Mouse (Mus musculus): Measurements from ENCODE around the gene Upk3a. TPM values are rescaled to one million over a fixed set of nuclear protein-coding genes. Genes with fewer than 3 reads are reported as not detected.

Upk3a gene
- total and polyA plus RNA-seq, 2 experiments from 2014 or later = 125 TPM; not detected in 1

DNA sequence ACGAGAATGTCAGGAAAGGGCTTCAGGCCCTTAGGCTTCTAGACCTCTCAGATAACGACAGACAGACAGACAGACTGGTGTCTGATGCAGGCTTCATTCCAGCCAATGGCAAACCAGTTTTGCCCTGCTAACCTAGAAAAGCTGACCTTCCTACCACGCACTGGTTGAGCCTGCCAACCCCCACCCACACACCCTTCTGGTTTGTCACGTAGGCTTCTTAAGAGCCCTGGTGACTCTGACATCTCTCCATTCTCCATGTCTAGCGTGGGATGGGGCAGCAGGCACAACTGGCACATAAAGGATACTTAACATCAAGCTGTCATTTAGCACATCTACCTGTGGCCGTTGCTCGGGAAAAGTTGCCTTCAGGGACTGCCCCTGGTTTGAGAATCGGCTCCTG is 7.3 kb upstream of the Upk3a start:
- Histone ChIP-seq H3K9me3 (replicated peaks; ENCODE audit: control insufficient read depth, low read length) (no peaks in the 10 kb centered on the region), H3K9ac (replicated peaks; ENCODE audit: low read depth, low read length) (no peak overlapping the region), H3K4me1 (ENCODE audit: control insufficient read depth, insufficient read depth) (peaks cover 13% of the 10 kb centered on the region), H3K27ac (ENCODE audit: low read depth) (no peak overlapping the region), H3K27me3 (ENCODE audit: control insufficient read depth, insufficient read depth, low read length) (no peaks in the 10 kb centered on the region), H3K4me3 (ENCODE audit: low read depth, low read length) (no peak overlapping the region), H3K36me3 (replicated peaks; ENCODE audit: control insufficient read depth, insufficient read depth, low read length) (no peaks in the 10 kb centered on the region), H3K4me2 (ENCODE audit: low read depth, low read length) (no peak overlapping the region)
- WGBS = 59% methylated on average over 8 of the region's 8 CpGs
- ATAC-seq (ENCODE audit: insufficient read depth, low read depth) = no peak
- DNase-seq (ENCODE audit: low spot score) = no peak
- TF ChIP-seq EP300 (IDR thresholded peaks at IDR 0.05; ENCODE audit: low read depth) (no peak), CTCF (IDR thresholded peaks at IDR 0.05; ENCODE audit: low read depth) (no peak)

DNA sequence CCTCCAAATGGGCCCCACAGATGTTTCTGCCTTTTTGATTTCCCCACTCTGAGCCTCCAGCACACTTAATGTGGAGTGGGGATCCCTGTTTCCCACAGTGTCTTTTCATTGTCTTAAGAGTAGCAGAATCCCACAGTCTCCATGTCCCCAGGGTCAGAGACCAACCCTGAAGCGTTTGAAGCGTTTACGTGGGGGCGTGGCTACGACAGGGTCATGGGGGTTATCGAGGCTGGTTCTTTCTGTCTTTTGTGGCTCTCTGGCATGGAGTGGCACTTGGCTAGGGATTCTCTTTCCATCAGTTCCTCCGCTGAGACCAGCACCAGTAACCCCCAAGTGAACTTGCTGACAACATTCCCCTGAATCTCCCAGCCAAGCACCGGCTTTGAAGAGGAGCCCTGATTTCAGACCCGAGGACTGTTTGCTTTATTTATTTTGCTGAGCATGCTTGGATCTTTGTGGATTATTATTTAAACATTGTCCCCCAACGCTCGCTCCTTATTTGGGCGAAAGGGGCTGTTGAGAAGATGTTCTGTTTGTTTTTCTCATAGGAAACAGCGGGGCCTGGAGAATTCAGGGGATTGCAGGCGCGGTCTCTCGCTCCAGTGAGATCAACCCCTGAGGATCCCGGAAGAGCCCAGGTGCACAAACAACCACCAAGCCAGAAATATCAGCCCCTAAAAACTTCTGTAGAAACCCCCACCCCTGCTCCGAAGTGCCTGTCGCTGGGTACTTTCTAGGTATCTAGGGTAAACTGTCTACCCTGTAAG is 4.9 kb upstream of the Upk3a start:
- no peak for TF ChIP-seq EP300 (IDR thresholded peaks at IDR 0.05; ENCODE audit: low read depth)
- no peak for TF ChIP-seq CTCF (IDR thresholded peaks at IDR 0.05; ENCODE audit: low read depth)
- Histone ChIP-seq H3K4me3 (ENCODE audit: low read depth, low read length) (no peak overlapping the region), H3K4me1 (ENCODE audit: control insufficient read depth, insufficient read depth) (peaks cover 22% of the 10 kb centered on the region), H3K9ac (replicated peaks; ENCODE audit: low read depth, low read length) (no peak overlapping the region), H3K27ac (ENCODE audit: low read depth) (no peak overlapping the region; the same call in 1 of the 2 replicates), H3K9me3 (replicated peaks; ENCODE audit: control insufficient read depth, low read length) (no peaks in the 10 kb centered on the region), H3K27me3 (ENCODE audit: control insufficient read depth, insufficient read depth, low read length) (peaks cover 7% of the 10 kb centered on the region), H3K4me2 (ENCODE audit: low read depth, low read length) (peak overlapping the region; percentile 9; the same call in 1 of the 2 replicates), H3K36me3 (replicated peaks; ENCODE audit: control insufficient read depth, insufficient read depth, low read length) (no peaks in the 10 kb centered on the region)
- peak; percentile 19 for DNase-seq (ENCODE audit: low spot score)
- 35% methylated on average over 19 of the region's 19 CpGs for WGBS
- ATAC-seq (ENCODE audit: insufficient read depth, low read depth) = peak; percentile 33; the same call in 1 of the 2 replicates

DNA sequence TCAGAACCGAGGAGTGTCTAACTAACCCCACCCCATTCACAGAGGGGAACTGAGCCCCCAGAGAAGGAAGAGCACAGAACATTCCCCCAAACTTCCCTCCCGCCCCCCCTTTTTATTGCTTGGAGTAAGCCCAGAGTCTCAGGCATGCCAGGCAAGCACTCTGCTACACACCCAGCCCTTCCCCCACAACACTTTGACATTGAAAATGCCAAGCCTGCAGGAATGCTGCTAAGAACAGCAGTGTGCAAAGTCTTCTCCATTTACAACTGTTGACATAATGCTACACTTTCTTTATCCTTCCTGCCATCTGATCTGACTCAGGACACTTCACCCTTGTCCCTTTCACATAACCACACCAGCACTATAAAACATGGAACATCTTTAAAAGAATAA is 4.3 kb upstream of the Upk3a start:
- no peak for ATAC-seq (ENCODE audit: insufficient read depth, low read depth)
- 27% methylated on average over 2 of the region's 2 CpGs for WGBS

DNA sequence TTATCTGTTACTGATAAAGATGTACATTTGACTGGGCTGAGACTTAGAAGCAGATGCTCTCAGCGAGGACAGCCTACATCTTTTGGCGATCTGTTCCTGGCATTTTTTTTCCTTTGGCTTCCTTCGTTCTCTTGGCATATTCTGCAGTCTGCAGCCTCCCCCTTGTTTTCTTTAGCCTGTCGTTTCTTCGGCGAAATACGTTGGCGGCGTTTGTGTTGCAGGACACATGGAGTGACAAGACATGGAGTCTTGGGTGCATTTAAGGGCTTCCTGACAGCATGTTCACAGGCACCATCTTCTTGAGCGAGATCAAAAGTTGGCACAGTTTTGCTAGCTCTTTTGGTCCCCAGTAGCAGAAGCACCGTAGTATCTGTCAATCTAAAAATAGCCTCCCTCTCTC is 1.2 kb upstream of the Upk3a start:
- H3K9me3 ChIP-seq (replicated peaks; ENCODE audit: control insufficient read depth, low read length) = no peaks in the 10 kb centered on the region
- no peak overlapping the region for H3K4me3 ChIP-seq (ENCODE audit: low read depth, low read length)
- peaks cover 22% of the 10 kb centered on the region for H3K4me1 ChIP-seq (ENCODE audit: control insufficient read depth, insufficient read depth)
- TF ChIP-seq CTCF (IDR thresholded peaks at IDR 0.05; ENCODE audit: low read depth) (no peak), EP300 (IDR thresholded peaks at IDR 0.05; ENCODE audit: low read depth) (no peak)
- no peaks in the 10 kb centered on the region for H3K36me3 ChIP-seq (replicated peaks; ENCODE audit: control insufficient read depth, insufficient read depth, low read length)
- DNase-seq (ENCODE audit: low spot score) (no peak), ATAC-seq (ENCODE audit: insufficient read depth, low read depth) (no peak)
- H3K4me2 ChIP-seq (ENCODE audit: low read depth, low read length) = no peak overlapping the region
- 36% methylated on average over 11 of the region's 11 CpGs for WGBS
- no peak overlapping the region for H3K9ac ChIP-seq (replicated peaks; ENCODE audit: low read depth, low read length)
- H3K27ac ChIP-seq (ENCODE audit: low read depth) = no peak overlapping the region
- H3K27me3 ChIP-seq (ENCODE audit: control insufficient read depth, insufficient read depth, low read length) = peaks cover 11% of the 10 kb centered on the region

More for the DNA sequence above, 4.3 kb upstream of the Upk3a start:
- Histone ChIP-seq H3K9me3 (replicated peaks; ENCODE audit: control insufficient read depth, low read length) (no peaks in the 10 kb centered on the region), H3K9ac (replicated peaks; ENCODE audit: low read depth, low read length) (no peak overlapping the region), H3K4me1 (ENCODE audit: control insufficient read depth, insufficient read depth) (peaks cover 22% of the 10 kb centered on the region), H3K27me3 (ENCODE audit: control insufficient read depth, insufficient read depth, low read length) (peaks cover 11% of the 10 kb centered on the region), H3K27ac (ENCODE audit: low read depth) (peak overlapping the region; percentile 2; the same call in 1 of the 2 replicates), H3K4me3 (ENCODE audit: low read depth, low read length) (no peak overlapping the region), H3K36me3 (replicated peaks; ENCODE audit: control insufficient read depth, insufficient read depth, low read length) (no peaks in the 10 kb centered on the region), H3K4me2 (ENCODE audit: low read depth, low read length) (peak overlapping the region; percentile 9; the same call in 1 of the 2 replicates)
- no peak for TF ChIP-seq CTCF (IDR thresholded peaks at IDR 0.05; ENCODE audit: low read depth)
- no peak for TF ChIP-seq EP300 (IDR thresholded peaks at IDR 0.05; ENCODE audit: low read depth)
- peak; percentile 58 for DNase-seq (ENCODE audit: low spot score)

DNA sequence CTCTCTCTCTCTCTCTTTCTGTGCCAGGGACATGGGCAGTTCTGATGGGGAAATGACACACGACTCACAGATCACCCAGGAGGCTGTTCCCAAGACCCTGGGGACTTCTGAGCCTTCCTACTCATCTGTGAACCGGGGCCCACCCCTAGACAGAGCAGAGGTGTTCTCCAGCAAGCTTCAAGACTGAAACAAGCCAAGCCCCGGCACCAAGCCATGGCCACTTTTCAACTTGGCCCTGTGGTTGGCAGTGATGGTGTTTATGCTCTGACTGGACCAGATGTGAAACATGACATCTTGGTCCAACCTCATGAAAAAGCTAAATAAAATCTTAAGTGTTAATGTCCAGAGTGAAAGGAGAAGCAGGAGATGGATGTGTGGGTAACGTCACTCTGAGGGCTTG is 5.3 kb downstream of the Upk3a start:
- Histone ChIP-seq H3K4me3 (ENCODE audit: low read depth, low read length) (no peak overlapping the region), H3K4me2 (ENCODE audit: low read depth, low read length) (no peak overlapping the region), H3K9ac (replicated peaks; ENCODE audit: low read depth, low read length) (no peak overlapping the region), H3K36me3 (replicated peaks; ENCODE audit: control insufficient read depth, insufficient read depth, low read length) (no peaks in the 10 kb centered on the region), H3K27me3 (ENCODE audit: control insufficient read depth, insufficient read depth, low read length) (0 out of 2 replicates have a peak, but pooled peaks cover 3% of the 10 kb centered on the region), H3K9me3 (replicated peaks; ENCODE audit: control insufficient read depth, low read length) (no peaks in the 10 kb centered on the region), H3K4me1 (ENCODE audit: control insufficient read depth, insufficient read depth) (no peaks in the 10 kb centered on the region), H3K27ac (ENCODE audit: low read depth) (no peak overlapping the region)
- DNase-seq (ENCODE audit: low spot score) (no peak), ATAC-seq (ENCODE audit: insufficient read depth, low read depth) (no peak)
- WGBS = 65% methylated on average over 4 of the region's 4 CpGs
- TF ChIP-seq EP300 (IDR thresholded peaks at IDR 0.05; ENCODE audit: low read depth) (no peak), CTCF (IDR thresholded peaks at IDR 0.05; ENCODE audit: low read depth) (no peak)

All from heart, postnatal 0 days (tissue).